ENCODE assay signal across 34 mouse cellular contexts in genomic region chr11:58264546-58264945, GRCm38 (mm10). TPM values are rescaled to one million over a fixed set of nuclear protein-coding genes. Genes with fewer than 3 reads are reported as not detected.
"Had no signal": no experiment of that assay in that cellular context is flagged by ENCODE, and none has a peak within 500 bp of the region (broad histone marks: within the 10 kb centered on the region; RNA-seq: fewer than 3 reads in every experiment).

No protein-coding gene starts in this region.

- H3K4me1 ChIP-seq: embryonic facial prominence, embryonic 10.5 days; embryonic facial prominence, embryonic 12.5 days; embryonic facial prominence, embryonic 13.5 days; embryonic facial prominence, embryonic 15.5 days; forebrain, embryonic 10.5 days; forebrain, embryonic 12.5 days; forebrain, embryonic 13.5 days; forebrain, embryonic 15.5 days had no signal

- H3K9me3 ChIP-seq: embryonic facial prominence, embryonic 10.5 days; embryonic facial prominence, embryonic 12.5 days; embryonic facial prominence, embryonic 13.5 days; embryonic facial prominence, embryonic 15.5 days; forebrain, embryonic 10.5 days; forebrain, embryonic 12.5 days; forebrain, embryonic 13.5 days; forebrain, embryonic 15.5 days had no signal

- H3K27me3 ChIP-seq: embryonic facial prominence, embryonic 12.5 days; embryonic facial prominence, embryonic 13.5 days; embryonic facial prominence, embryonic 15.5 days; forebrain, embryonic 12.5 days; forebrain, embryonic 13.5 days; forebrain, embryonic 15.5 days had no signal

- H3K27ac ChIP-seq: embryonic facial prominence, embryonic 10.5 days; embryonic facial prominence, embryonic 12.5 days; embryonic facial prominence, embryonic 13.5 days; embryonic facial prominence, embryonic 15.5 days; forebrain, embryonic 10.5 days; forebrain, embryonic 12.5 days; forebrain, embryonic 13.5 days; forebrain, embryonic 15.5 days; gastrocnemius, adult 2 months; heart, adult 2 months had no signal

- DNase-seq: cerebellum, adult 2 months; cerebellum, adult 8-10 months; cerebellum, adult 9-10 months; cerebellum, adult 9-11 months; cerebellum, postnatal 10 days; cerebellum, postnatal 14 days; cerebellum, postnatal 25 days; cerebellum, postnatal 36 days; embryo, embryonic 11 days; forebrain, postnatal 0 days; gastrocnemius, adult 2 months; gastrocnemius, postnatal 10 days; gastrocnemius, postnatal 14 days; gastrocnemius, postnatal 25 days; gastrocnemius, postnatal 36 days; heart, adult 18-20 months; heart, adult 2 months had no signal

- H3K36me3 ChIP-seq: embryonic facial prominence, embryonic 10.5 days; embryonic facial prominence, embryonic 12.5 days; embryonic facial prominence, embryonic 13.5 days; embryonic facial prominence, embryonic 15.5 days; forebrain, embryonic 10.5 days; forebrain, embryonic 12.5 days; forebrain, embryonic 15.5 days had no signal

- H3K4me3 ChIP-seq: embryonic facial prominence, embryonic 10.5 days; embryonic facial prominence, embryonic 12.5 days; embryonic facial prominence, embryonic 13.5 days; embryonic facial prominence, embryonic 15.5 days; erythroblast, embryonic 14.5 days; forebrain, embryonic 10.5 days; forebrain, embryonic 12.5 days; forebrain, embryonic 13.5 days; forebrain, embryonic 15.5 days; gastrocnemius, adult 2 months; heart, adult 2 months had no signal

RNA-seq across cellular contexts. Expression of gene 4930438A08Rik, which starts 10.1 kb away (rescaled TPM):
- total RNA-seq: forebrain, postnatal 0 days; gastrocnemius, adult 18-20 months; gastrocnemius, adult 2 months; gastrocnemius, adult 8-10 months; gastrocnemius, postnatal 10 days; gastrocnemius, postnatal 14 days; gastrocnemius, postnatal 25 days; gastrocnemius, postnatal 36 days; gastrocnemius, postnatal 4 days; heart, adult 18-20 months; heart, adult 2 months; heart, adult 8-10 months had no signal
- polyA plus RNA-seq: cerebellum, adult 2 months; cortical plate, adult 2 months; embryonic facial prominence, embryonic 10.5 days; embryonic facial prominence, embryonic 13.5 days; erythroblast, embryonic 14.5 days; forebrain, embryonic 10.5 days; forebrain, embryonic 12.5 days; forebrain, embryonic 13.5 days; forebrain, embryonic 14.5 days; forebrain, embryonic 15.5 days; forebrain, embryonic 16.5 days; forebrain, postnatal 0 days; frontal cortex, adult 2 months; heart, adult 2 months had no signal
